Mouse (Mus musculus) stomach, embryonic 14.5 days (tissue): ENCODE data around the gene Adamtsl5. TPM values are rescaled to one million over a fixed set of nuclear protein-coding genes. Genes with fewer than 3 reads are reported as not detected.

Experiments used
- ATAC-seq: fragments of 200-750 bp; cut with Nextera tagmentation; 2 replicates; pipeline ENCODE4 v1.8.0; 2017; ENCODE audit warnings: low read depth, moderate TSS enrichment; ENCODE audit not compliant: insufficient number of reproducible peaks, insufficient read depth, low FRiP score
- H3K27ac ChIP-seq: fragments of 300-500 bp; sonication (generic); 2 replicates; pipeline ENCODE4 v1.5.1; 2014; ENCODE audit warnings: mild to moderate bottlenecking, low read length, moderate library complexity, mixed read lengths
- H3K27me3 ChIP-seq: fragments of 300-500 bp; sonication (generic); 2 replicates; pipeline ENCODE4 v1.6.1; 2014; ENCODE audit warnings: low read length, control low read depth, mixed read lengths; ENCODE audit not compliant: control insufficient read depth, insufficient read depth
- H3K36me3 ChIP-seq: fragments of 300-500 bp; sonication (generic); 2 replicates; pipeline ENCODE4 v1.6.1; 2014; ENCODE audit warnings: mild to moderate bottlenecking, control low read depth, low read length, moderate library complexity, mixed read lengths; ENCODE audit not compliant: control insufficient read depth, insufficient read depth
- H3K4me1 ChIP-seq: fragments of 300-500 bp; sonication (generic); 2 replicates; pipeline ENCODE4 v1.6.1; 2014; ENCODE audit warnings: low read length, control low read depth, mixed read lengths; ENCODE audit not compliant: control insufficient read depth, insufficient read depth
- H3K4me2 ChIP-seq: fragments of 300-500 bp; sonication (generic); replicated peaks from 2 replicates; pipeline ENCODE4 v1.6.1; 2014; ENCODE audit warnings: low read depth, low read length, control low read depth
- H3K4me3 ChIP-seq: fragments of 300-500 bp; sonication (generic); 2 replicates; pipeline ENCODE4 v1.5.1; 2014; ENCODE audit warnings: low read depth, low read length, control low read depth
- H3K9ac ChIP-seq: fragments of 300-500 bp; sonication (generic); replicated peaks from 2 replicates; pipeline ENCODE4 v1.6.1; 2014; ENCODE audit warnings: low read depth, mild to moderate bottlenecking, control low read depth, low read length, moderate library complexity, mixed read lengths
- H3K9me3 ChIP-seq: fragments of 300-500 bp; sonication (generic); 2 replicates; pipeline ENCODE4 v1.6.1; 2016; ENCODE audit warnings: low read depth, low read length, control low read depth; ENCODE audit not compliant: control insufficient read depth
- WGBS: fragments of 180-500 bp; shearing (Covaris S2); extraction: QIAGEN DNeasy Blood & Tissue Kit; methylation state at CpG from one replicate; pipeline ENCODE4 v1.1.7; 2014; 5-methylcytosine and 5-hydroxymethylcytosine counted together
- polyA plus RNA-seq: library from polyadenylated mRNA; unstranded; fragments of >200 nt; fragmentation: Nextera tagmentation; extraction: Ambion mirVana; gene quantifications from 2 replicates; pipeline ENCODE4 v1.2.1, GENCODE M21; 2014

The Adamtsl5 gene
- 13.6 and 13.8 TPM in 2 replicates for polyA plus RNA-seq

DNA sequence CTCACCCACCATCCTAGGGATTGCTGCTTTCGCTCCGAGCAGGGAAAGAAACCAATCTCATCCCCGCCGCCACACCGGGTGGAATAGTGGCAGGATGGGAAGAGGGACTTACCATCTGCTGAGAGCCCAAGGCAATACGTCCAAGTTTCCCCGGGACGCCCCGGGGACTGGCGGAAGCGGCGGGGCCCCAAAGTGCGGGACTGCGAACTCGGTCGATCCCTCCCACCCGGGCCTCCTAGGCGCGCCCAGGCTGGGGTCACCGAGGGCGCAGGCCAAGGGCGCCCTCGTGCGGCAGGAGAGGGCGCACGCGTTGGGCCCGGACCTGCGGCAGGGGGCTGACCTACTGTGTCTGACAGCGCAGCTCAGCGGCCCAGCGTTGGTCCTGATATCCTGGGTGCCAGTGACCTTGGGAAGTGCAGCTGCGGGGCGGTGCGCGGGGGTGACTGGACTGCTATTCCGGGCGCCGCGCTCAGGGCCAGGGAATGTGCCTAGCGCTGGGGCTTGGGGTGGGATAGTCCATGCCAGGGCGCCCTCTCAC is at the start of gene Adamtsl5:
Gene Adamtsl5, minus strand, starts transcription at position 169 of the 538 bp plus-strand sequence.
- Histone ChIP-seq H3K4me3 (peak within 1 kb of the TSS; percentile 34), H3K9me3 (no peaks in the 10 kb centered on the region), H3K4me1 (peaks cover 33% of the 10 kb centered on the region; the same call in 1 of the 2 replicates), H3K36me3 (no peaks in the 10 kb centered on the region), H3K27ac (peak within 1 kb of the TSS; percentile 44; the same call in 1 of the 2 replicates), H3K9ac (peak within 1 kb of the TSS; percentile 25; the same call in 1 of the 2 replicates), H3K27me3 (peaks cover 50% of the 10 kb centered on the region), H3K4me2 (peak within 1 kb of the TSS; percentile 57)
- WGBS = 1% methylated on average over 40 of the region's 42 CpGs
- peak; percentile 9; the same call in 1 of the 2 replicates for ATAC-seq

DNA sequence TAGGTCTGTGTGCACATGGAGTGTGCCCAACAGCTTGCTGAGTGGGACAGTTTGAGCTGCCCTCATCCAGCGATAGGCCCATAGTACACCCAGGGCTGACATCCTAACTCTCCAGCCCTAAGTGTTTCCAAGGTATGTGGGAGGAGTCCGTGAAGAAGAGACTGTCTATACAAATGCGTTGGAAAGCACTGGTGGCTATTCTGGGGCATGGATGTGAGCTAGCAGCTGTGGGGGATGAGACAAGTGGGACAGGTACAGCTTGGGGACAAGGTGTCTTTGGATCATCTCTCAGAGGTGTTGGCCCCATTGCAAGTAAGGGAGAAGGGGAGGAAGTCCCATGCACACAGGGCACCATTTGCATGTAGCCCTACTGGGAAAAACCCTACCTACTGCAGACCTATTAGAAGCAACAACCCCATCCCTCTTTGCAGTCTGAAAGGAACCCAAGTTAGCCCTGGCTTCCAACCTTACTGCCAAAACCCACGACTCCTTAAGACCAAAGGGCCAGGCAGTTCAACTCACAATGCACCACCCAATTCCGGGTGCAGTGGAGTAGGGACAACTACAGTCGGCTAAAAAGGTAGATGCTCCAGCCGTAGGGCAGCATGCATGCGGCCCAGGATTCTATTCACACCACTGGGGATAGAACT is 49.4 kb upstream of the Adamtsl5 start:
- 37% methylated on average over 8 of the region's 8 CpGs for WGBS
- Histone ChIP-seq H3K4me2 (peak overlapping the region; percentile 88), H3K36me3 (peaks cover 48% of the 10 kb centered on the region), H3K4me1 (peaks cover 22% of the 10 kb centered on the region), H3K27me3 (no peaks in the 10 kb centered on the region), H3K27ac (peak overlapping the region; percentile 100; the same call in 1 of the 2 replicates), H3K4me3 (peak overlapping the region; percentile 71), H3K9me3 (no peaks in the 10 kb centered on the region), H3K9ac (peak overlapping the region; percentile 94)
- ATAC-seq = no peak

DNA sequence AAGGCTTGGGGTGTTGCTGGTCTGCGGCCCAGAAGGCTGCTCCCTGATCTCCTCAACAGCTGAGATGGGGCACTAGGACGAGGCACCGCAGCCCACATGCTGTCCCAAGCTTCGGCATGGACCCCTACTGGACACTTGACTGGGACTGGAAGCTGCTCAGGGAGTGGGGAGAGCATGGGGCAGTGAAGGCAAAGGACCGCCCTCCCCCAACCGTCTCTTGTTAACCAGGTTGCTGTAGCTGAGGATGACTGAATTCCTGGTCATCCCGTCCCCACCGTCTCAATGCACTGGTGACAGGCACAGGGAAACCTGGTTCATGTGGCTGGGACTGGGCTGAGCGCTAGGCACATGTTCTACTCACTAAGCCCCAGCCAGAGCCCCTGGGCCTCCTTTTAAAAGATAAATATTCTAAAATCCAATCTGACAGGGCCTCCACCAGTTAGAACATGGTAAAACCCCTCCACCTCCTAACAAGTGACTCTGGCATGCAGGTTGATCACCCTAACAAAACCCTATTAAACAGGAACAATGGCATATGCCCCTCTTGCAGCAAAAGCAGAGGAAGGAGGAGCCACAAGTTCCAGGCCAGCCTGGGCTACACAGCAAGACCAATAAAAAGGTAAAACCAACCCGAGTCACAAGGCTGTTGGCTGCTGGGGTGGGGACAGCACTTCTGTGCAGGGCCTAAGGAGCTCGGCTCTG is 48.8 kb upstream of the Adamtsl5 start:
- Histone ChIP-seq H3K27me3 (no peaks in the 10 kb centered on the region), H3K4me3 (peak overlapping the region; percentile 71; the same call in 1 of the 2 replicates), H3K9ac (peak overlapping the region; percentile 19; the same call in 1 of the 2 replicates), H3K36me3 (peaks cover 49% of the 10 kb centered on the region), H3K9me3 (no peaks in the 10 kb centered on the region), H3K4me2 (peak overlapping the region; percentile 88), H3K4me1 (peaks cover 22% of the 10 kb centered on the region), H3K27ac (peak overlapping the region; percentile 39; the same call in 1 of the 2 replicates)
- no peak for ATAC-seq
- WGBS = 82% methylated on average over 11 of the region's 11 CpGs

DNA sequence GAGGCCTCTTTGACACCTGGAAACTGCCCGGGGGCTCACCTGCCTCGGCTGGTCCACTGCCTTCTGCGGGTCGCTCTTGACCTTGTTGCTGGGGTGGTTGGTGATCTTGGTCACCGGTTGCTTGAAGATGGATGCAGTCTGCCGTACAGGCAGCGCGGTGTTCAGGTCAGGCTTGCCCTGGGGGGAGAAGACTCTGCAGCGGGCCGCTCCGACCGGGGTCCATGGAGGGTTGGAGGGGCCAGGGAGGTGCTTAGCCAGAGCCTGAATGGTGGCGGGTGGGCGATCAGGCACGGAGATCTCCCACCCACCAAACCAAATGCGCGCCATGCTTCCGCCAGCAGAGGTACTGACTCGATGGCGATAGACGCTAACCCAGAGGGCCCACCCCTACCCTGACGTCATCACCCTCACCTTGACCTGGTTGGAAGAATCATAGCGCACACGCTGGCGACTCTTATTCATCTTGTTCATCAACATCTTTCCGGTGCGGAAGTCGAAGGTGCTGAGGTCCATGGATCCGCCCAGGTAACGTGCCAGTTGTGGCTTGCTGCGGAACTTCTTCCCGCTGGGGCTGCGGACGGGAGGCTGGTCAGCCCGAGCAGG is 46.9 kb upstream of the Adamtsl5 start:
- peaks cover 55% of the 10 kb centered on the region for H3K36me3 ChIP-seq

DNA sequence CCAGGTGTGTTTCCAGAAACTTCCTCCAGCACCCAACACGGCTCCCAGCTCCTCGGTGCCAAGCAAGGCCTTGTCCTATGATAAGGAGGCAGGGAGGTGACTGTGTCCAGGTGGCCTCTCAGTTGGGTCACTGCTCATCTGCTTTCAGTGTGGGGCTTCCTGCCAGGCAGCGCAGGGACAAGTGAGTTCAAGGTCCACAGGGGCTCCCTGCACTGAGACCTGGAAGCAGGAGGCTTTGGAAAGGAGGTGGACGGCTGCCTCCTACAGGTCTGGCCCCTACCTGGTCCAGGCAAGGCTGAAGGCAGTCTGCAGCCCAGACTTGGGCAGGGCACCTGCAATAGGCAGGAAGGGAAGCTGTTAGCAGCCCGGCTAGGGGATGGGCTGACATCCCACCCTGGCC is 44.5 kb upstream of the Adamtsl5 start:
- Histone ChIP-seq H3K36me3 (peaks cover 59% of the 10 kb centered on the region), H3K4me2 (no peak overlapping the region), H3K9ac (no peak overlapping the region), H3K27me3 (no peaks in the 10 kb centered on the region), H3K27ac (no peak overlapping the region), H3K4me1 (peaks cover 13% of the 10 kb centered on the region), H3K9me3 (no peaks in the 10 kb centered on the region), H3K4me3 (no peak overlapping the region)
- 90% methylated on average over 5 of the region's 5 CpGs for WGBS
- no peak for ATAC-seq

More for the DNA sequence above, 46.9 kb upstream of the Adamtsl5 start:
- 93% methylated on average over 35 of the region's 35 CpGs for WGBS
- H3K27me3 ChIP-seq = no peaks in the 10 kb centered on the region
- no peak overlapping the region for H3K4me3 ChIP-seq
- H3K9ac ChIP-seq = no peak overlapping the region
- no peak for ATAC-seq
- H3K4me2 ChIP-seq = no peak overlapping the region
- peaks cover 14% of the 10 kb centered on the region for H3K4me1 ChIP-seq
- H3K27ac ChIP-seq = no peak overlapping the region
- no peaks in the 10 kb centered on the region for H3K9me3 ChIP-seq

DNA sequence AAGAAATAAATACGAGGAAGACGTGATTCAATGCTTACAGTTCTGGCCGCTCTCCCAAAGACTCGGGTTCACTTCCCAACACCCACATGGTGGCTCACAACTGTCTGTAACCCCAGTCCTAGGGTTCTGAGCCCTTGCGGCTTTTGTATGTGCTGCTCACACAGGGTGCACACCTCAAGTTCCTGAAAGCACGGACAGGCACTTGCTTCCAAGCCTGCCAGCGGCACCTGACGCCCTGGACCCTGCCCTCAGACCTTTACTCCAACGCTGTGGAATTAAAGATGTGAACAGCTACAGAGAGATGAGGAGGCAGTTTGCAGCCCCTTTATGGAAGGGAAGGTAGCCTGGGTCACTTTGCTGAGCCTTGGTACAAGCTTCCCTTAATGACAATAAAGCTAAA is 42.5 kb upstream of the Adamtsl5 start:
- Histone ChIP-seq H3K4me1 (peaks cover 3% of the 10 kb centered on the region; the same call in 1 of the 2 replicates), H3K4me3 (no peak overlapping the region), H3K27ac (no peak overlapping the region), H3K27me3 (no peaks in the 10 kb centered on the region), H3K4me2 (no peak overlapping the region), H3K9ac (no peak overlapping the region), H3K9me3 (no peaks in the 10 kb centered on the region), H3K36me3 (peaks cover 57% of the 10 kb centered on the region)
- no peak for ATAC-seq
- 73% methylated on average over 9 of the region's 9 CpGs for WGBS

DNA sequence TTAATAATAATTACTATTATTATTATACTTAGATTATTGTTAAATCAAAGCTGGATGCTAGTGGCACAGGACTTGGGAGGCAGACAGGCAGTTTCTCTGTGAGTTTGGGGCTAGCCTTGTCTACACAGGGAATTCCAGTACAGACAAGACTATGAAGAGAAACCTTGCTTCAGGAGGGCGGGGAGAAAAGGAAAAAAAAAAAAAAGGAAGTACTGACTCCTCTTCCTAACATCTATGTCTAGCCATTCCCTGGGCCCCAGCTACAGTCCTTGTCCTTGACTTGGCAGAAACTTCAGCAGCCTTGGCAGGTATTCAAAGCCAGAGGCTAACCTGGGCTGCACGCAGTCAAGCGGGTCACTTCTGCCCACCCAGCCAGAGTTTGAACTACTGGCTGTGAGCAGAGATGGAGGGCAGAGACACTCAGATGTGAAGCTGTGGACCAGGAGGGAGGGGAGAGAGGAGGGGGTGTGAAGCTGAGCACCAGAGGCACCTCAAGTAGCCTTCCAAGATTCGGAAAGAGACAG is 41.0 kb upstream of the Adamtsl5 start:
- Histone ChIP-seq H3K9me3 (no peaks in the 10 kb centered on the region), H3K4me1 (peaks cover 16% of the 10 kb centered on the region), H3K27ac (no peak overlapping the region), H3K36me3 (peaks cover 48% of the 10 kb centered on the region), H3K4me2 (no peak overlapping the region), H3K9ac (no peak overlapping the region), H3K4me3 (no peak overlapping the region), H3K27me3 (no peaks in the 10 kb centered on the region)
- no peak for ATAC-seq
- WGBS = 62% methylated on average over 4 of the region's 4 CpGs

DNA sequence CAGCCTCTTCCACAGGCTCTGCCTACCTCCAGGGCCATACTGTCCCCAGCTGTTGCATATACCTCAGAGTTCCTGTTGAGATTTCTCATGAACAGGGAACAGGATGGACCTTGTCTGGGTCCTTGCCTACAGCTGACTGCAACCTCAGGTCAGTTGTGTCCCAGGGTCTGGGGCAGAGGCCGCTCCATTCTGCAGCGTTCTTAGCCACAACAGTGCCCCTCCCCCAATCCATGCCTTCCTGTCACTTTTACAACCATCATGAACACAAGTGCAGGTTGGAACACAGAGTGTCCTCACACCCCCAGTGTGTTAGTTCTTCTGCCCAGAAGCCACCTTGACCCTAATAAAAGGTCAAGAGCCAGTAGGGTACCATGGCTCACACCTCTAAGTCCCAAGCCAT is 40.5 kb upstream of the Adamtsl5 start:
- Histone ChIP-seq H3K4me1 (peaks cover 17% of the 10 kb centered on the region), H3K27me3 (no peaks in the 10 kb centered on the region), H3K4me3 (no peak overlapping the region), H3K9me3 (no peaks in the 10 kb centered on the region), H3K4me2 (no peak overlapping the region), H3K9ac (no peak overlapping the region), H3K36me3 (peaks cover 43% of the 10 kb centered on the region), H3K27ac (no peak overlapping the region)
- 19% methylated on average over 2 of the region's 2 CpGs for WGBS
- no peak for ATAC-seq
